Mouse (Mus musculus) forebrain, embryonic 16.5 days (tissue): ENCODE results near the gene Skap1. TPM values are rescaled to one million over a fixed set of nuclear protein-coding genes. Genes with fewer than 3 reads are reported as not detected.
A peak's percentile ranks its signal among the peaks of the same experiment; 100 is the strongest.

Source experiments
- ATAC-seq: fragments of 200-750 bp; cut with Nextera tagmentation; 2 replicates; pipeline ENCODE4 v1.8.0; 2017; ENCODE audit warnings: mild to moderate bottlenecking, moderate library complexity
- H3K27ac ChIP-seq: fragments of 300-500 bp; sonication (generic); 2 replicates; pipeline ENCODE4 v1.5.1; 2014; ENCODE audit warnings: low read length, control low read depth
- H3K27me3 ChIP-seq: fragments of 300-500 bp; sonication (generic); replicated peaks from 2 replicates; pipeline ENCODE4 v1.6.1; 2014; ENCODE audit warnings: low read length; ENCODE audit not compliant: control insufficient read depth, insufficient read depth
- H3K36me3 ChIP-seq: fragments of 300-500 bp; sonication (generic); 2 replicates; pipeline ENCODE4 v1.6.1; 2014; ENCODE audit not compliant: control insufficient read depth, insufficient read depth
- H3K4me1 ChIP-seq: fragments of 300-500 bp; sonication (generic); replicated peaks from 2 replicates; pipeline ENCODE4 v1.6.1; 2014; ENCODE audit warnings: low read length; ENCODE audit not compliant: control insufficient read depth, insufficient read depth
- H3K4me2 ChIP-seq: fragments of 300-500 bp; sonication (generic); 2 replicates; pipeline ENCODE4 v1.6.1; 2014; ENCODE audit warnings: mild to moderate bottlenecking, low read length, control low read depth
- H3K4me3 ChIP-seq: fragments of 300-500 bp; sonication (generic); replicated peaks from 2 replicates; pipeline ENCODE4 v1.5.1; 2014; ENCODE audit warnings: mild to moderate bottlenecking, low read length, control low read depth
- H3K9ac ChIP-seq: fragments of 300-500 bp; sonication (generic); replicated peaks from 2 replicates; pipeline ENCODE4 v1.6.1; 2014; ENCODE audit warnings: low read depth, low read length, control low read depth
- H3K9me3 ChIP-seq: fragments of 300-500 bp; sonication (generic); 2 replicates; pipeline ENCODE4 v1.6.1; 2016; ENCODE audit warnings: low read length; ENCODE audit not compliant: control insufficient read depth
- WGBS: fragments of 180-500 bp; shearing (Covaris S2); extraction: QIAGEN DNeasy Blood & Tissue Kit; methylation state at CpG from one replicate; pipeline ENCODE4 v1.1.7; 2014; 5-methylcytosine and 5-hydroxymethylcytosine counted together
- polyA plus RNA-seq: library from polyadenylated mRNA; unstranded; fragments of >200 nt; fragmentation: Nextera tagmentation; extraction: Ambion mirVana; gene quantifications from 2 replicates; pipeline ENCODE4 v1.2.1, GENCODE M21; 2015

The Skap1 gene
- 2.1 and 3.4 TPM in 2 replicates for polyA plus RNA-seq

GRCm38 (mm10) chr11:96463986-96464715 is at the start of gene Skap1:
Gene Skap1 (plus strand): TSS chr11:96464593.
- no peak for ATAC-seq
- H3K9ac ChIP-seq, result peak within 1 kb of the TSS; percentile 58
- no peak within 1 kb of the TSS for H3K27ac ChIP-seq
- H3K4me2 ChIP-seq, result peak within 1 kb of the TSS; percentile 70
- 9% methylated on average over 31 of the region's 42 CpGs for WGBS
- H3K4me3 ChIP-seq, result peak within 1 kb of the TSS; percentile 37
- H3K36me3 ChIP-seq, result no peaks in the 10 kb centered on the region
- no peaks in the 10 kb centered on the region for H3K9me3 ChIP-seq
- peaks cover 5% of the 10 kb centered on the region; the same call in 1 of the 2 replicates for H3K27me3 ChIP-seq
- peaks cover 34% of the 10 kb centered on the region for H3K4me1 ChIP-seq

GRCm38 (mm10) chr11:96421074-96421473 is 43.3 kb upstream of the Skap1 start:
- H3K9ac ChIP-seq, result no peak overlapping the region
- no peaks in the 10 kb centered on the region for H3K36me3 ChIP-seq
- H3K4me1 ChIP-seq, result peaks cover 6% of the 10 kb centered on the region; the same call in 1 of the 2 replicates
- no peak overlapping the region for H3K4me2 ChIP-seq
- H3K27me3 ChIP-seq, result no peaks in the 10 kb centered on the region
- H3K9me3 ChIP-seq, result no peaks in the 10 kb centered on the region
- 24% methylated on average over 5 of the region's 5 CpGs for WGBS
- ATAC-seq, result no peak
- no peak overlapping the region for H3K27ac ChIP-seq
- no peak overlapping the region for H3K4me3 ChIP-seq

GRCm38 (mm10) chr11:96421517-96422265 is 42.7 kb upstream of the Skap1 start:
- H3K9ac ChIP-seq, result no peak overlapping the region
- H3K27ac ChIP-seq, result no peak overlapping the region
- no peaks in the 10 kb centered on the region for H3K9me3 ChIP-seq
- 61% methylated on average over 11 of the region's 11 CpGs for WGBS
- H3K36me3 ChIP-seq, result no peaks in the 10 kb centered on the region
- H3K27me3 ChIP-seq, result no peaks in the 10 kb centered on the region
- H3K4me3 ChIP-seq, result no peak overlapping the region
- ATAC-seq, result no peak
- H3K4me1 ChIP-seq, result peaks cover 6% of the 10 kb centered on the region; the same call in 1 of the 2 replicates
- no peak overlapping the region for H3K4me2 ChIP-seq

- Histone ChIP-seq H3K4me2 (no peak overlapping the region), H3K9ac (no peak overlapping the region), H3K4me1 (peaks cover 6% of the 10 kb centered on the region; the same call in 1 of the 2 replicates), H3K4me3 (no peak overlapping the region), H3K9me3 (no peaks in the 10 kb centered on the region), H3K27me3 (no peaks in the 10 kb centered on the region), H3K36me3 (no peaks in the 10 kb centered on the region), H3K27ac (no peak overlapping the region)
- 83% methylated on average over 6 of the region's 6 CpGs for WGBS
- ATAC-seq, result no peak
Measured at GRCm38 (mm10) chr11:96425193-96425592, 39.2 kb upstream of the Skap1 start.

GRCm38 (mm10) chr11:96426191-96426590 is 38.2 kb upstream of the Skap1 start:
- Histone ChIP-seq H3K9ac (no peak overlapping the region), H3K27me3 (no peaks in the 10 kb centered on the region), H3K27ac (no peak overlapping the region), H3K4me3 (no peak overlapping the region), H3K9me3 (no peaks in the 10 kb centered on the region), H3K36me3 (no peaks in the 10 kb centered on the region), H3K4me1 (peaks cover 4% of the 10 kb centered on the region; the same call in 1 of the 2 replicates), H3K4me2 (no peak overlapping the region)
- 63% methylated on average over 6 of the region's 6 CpGs for WGBS
- ATAC-seq, result no peak

- Histone ChIP-seq H3K27ac (no peak overlapping the region), H3K36me3 (no peaks in the 10 kb centered on the region), H3K4me2 (no peak overlapping the region), H3K9ac (no peak overlapping the region), H3K9me3 (no peaks in the 10 kb centered on the region), H3K27me3 (no peaks in the 10 kb centered on the region), H3K4me1 (no peaks in the 10 kb centered on the region), H3K4me3 (no peak overlapping the region)
- no peak for ATAC-seq
- 38% methylated on average over 2 of the region's 2 CpGs for WGBS
Measured at GRCm38 (mm10) chr11:96426805-96427204, 37.6 kb upstream of the Skap1 start.

GRCm38 (mm10) chr11:96429062-96429461 is 35.3 kb upstream of the Skap1 start:
- Histone ChIP-seq H3K9ac (no peak overlapping the region), H3K36me3 (no peaks in the 10 kb centered on the region), H3K4me3 (no peak overlapping the region), H3K27me3 (no peaks in the 10 kb centered on the region), H3K27ac (no peak overlapping the region), H3K4me1 (no peaks in the 10 kb centered on the region), H3K9me3 (no peaks in the 10 kb centered on the region), H3K4me2 (no peak overlapping the region)
- ATAC-seq, result no peak
- 82% methylated on average over 2 of the region's 2 CpGs for whole genome bisulfite sequencing

GRCm38 (mm10) chr11:96429891-96430290 is 34.5 kb upstream of the Skap1 start:
- Histone ChIP-seq H3K27ac (no peak overlapping the region), H3K4me1 (no peaks in the 10 kb centered on the region), H3K9ac (no peak overlapping the region), H3K4me3 (no peak overlapping the region), H3K27me3 (no peaks in the 10 kb centered on the region), H3K4me2 (no peak overlapping the region), H3K36me3 (no peaks in the 10 kb centered on the region), H3K9me3 (no peaks in the 10 kb centered on the region)
- 75% methylated on average over 5 of the region's 5 CpGs for WGBS
- ATAC-seq, result no peak

GRCm38 (mm10) chr11:96431871-96432270 is 32.5 kb upstream of the Skap1 start:
- Histone ChIP-seq H3K9ac (no peak overlapping the region), H3K4me1 (no peaks in the 10 kb centered on the region), H3K36me3 (no peaks in the 10 kb centered on the region), H3K27me3 (no peaks in the 10 kb centered on the region), H3K4me2 (no peak overlapping the region), H3K4me3 (no peak overlapping the region), H3K27ac (no peak overlapping the region), H3K9me3 (no peaks in the 10 kb centered on the region)
- WGBS, result 81% methylated on average over 9 of the region's 9 CpGs
- no peak for ATAC-seq
